Mouse (Mus musculus): Measurements from ENCODE around the gene Rai14. TPM values are rescaled to one million over a fixed set of nuclear protein-coding genes. Genes with fewer than 3 reads are reported as not detected.

Rai14 gene
- polyA plus RNA-seq, 1 experiment from 2014 or later: 73.1 TPM

- Histone ChIP-seq H3K27ac (ENCODE audit: low read depth) (0 out of 2 replicates have a peak overlapping the region, but pooled peaks have one; percentile 16), H3K27me3 (ENCODE audit: insufficient read depth, low read length) (no peaks in the 10 kb centered on the region), H3K4me1 (ENCODE audit: insufficient read depth) (peaks cover 12% of the 10 kb centered on the region; the same call in 1 of the 2 replicates), H3K9ac (no peak overlapping the region), H3K4me2 (no peak overlapping the region), H3K9me3 (ENCODE audit: low read depth, low read length) (no peaks in the 10 kb centered on the region), H3K36me3 (ENCODE audit: insufficient read depth) (0 out of 2 replicates have a peak, but pooled peaks cover 7% of the 10 kb centered on the region), H3K4me3 (ENCODE audit: low read depth, low read length) (no peak overlapping the region)
- 42% methylated on average over 10 of the region's 10 CpGs for WGBS
- TF ChIP-seq CTCF (IDR thresholded peaks at IDR 0.05; ENCODE audit: low read depth): no peak
- DNase-seq (peak; percentile 27), ATAC-seq (ENCODE audit: insufficient read depth) (peak; percentile 54; the same call in 1 of the 2 replicates)
Measured at GRCm38 (mm10) chr15:10668120-10668900, 46.1 kb downstream of the Rai14 start.

GRCm38 (mm10) chr15:10665816-10666215 lies 48.6 kb downstream of the Rai14 start:
- Histone ChIP-seq H3K9ac (no peak overlapping the region), H3K4me1 (ENCODE audit: insufficient read depth) (peaks cover 13% of the 10 kb centered on the region; the same call in 1 of the 2 replicates), H3K4me2 (no peak overlapping the region), H3K4me3 (ENCODE audit: low read depth, low read length) (no peak overlapping the region), H3K9me3 (ENCODE audit: low read depth, low read length) (no peaks in the 10 kb centered on the region), H3K36me3 (ENCODE audit: insufficient read depth) (no peaks in the 10 kb centered on the region), H3K27ac (ENCODE audit: low read depth) (no peak overlapping the region), H3K27me3 (ENCODE audit: insufficient read depth, low read length) (no peaks in the 10 kb centered on the region)
- ATAC-seq (ENCODE audit: insufficient read depth): no peak
- WGBS: 56% methylated on average over 8 of the region's 8 CpGs
- TF ChIP-seq CTCF (IDR thresholded peaks at IDR 0.05; ENCODE audit: low read depth): no peak
- no peak for DNase-seq

- 52% methylated on average over 5 of the region's 5 CpGs for WGBS
- no peak for DNase-seq
- Histone ChIP-seq H3K36me3 (ENCODE audit: insufficient read depth) (no peaks in the 10 kb centered on the region), H3K4me2 (no peak overlapping the region), H3K27me3 (ENCODE audit: insufficient read depth, low read length) (no peaks in the 10 kb centered on the region), H3K9ac (no peak overlapping the region), H3K27ac (ENCODE audit: low read depth) (no peak overlapping the region), H3K4me1 (ENCODE audit: insufficient read depth) (peaks cover 13% of the 10 kb centered on the region; the same call in 1 of the 2 replicates), H3K4me3 (ENCODE audit: low read depth, low read length) (no peak overlapping the region), H3K9me3 (ENCODE audit: low read depth, low read length) (no peaks in the 10 kb centered on the region)
- no peak for ATAC-seq (ENCODE audit: insufficient read depth)
- no peak for TF ChIP-seq CTCF (IDR thresholded peaks at IDR 0.05; ENCODE audit: low read depth)
Measured at GRCm38 (mm10) chr15:10664529-10664898, 49.9 kb downstream of the Rai14 start.

GRCm38 (mm10) chr15:10663793-10664528 lies 50.5 kb downstream of the Rai14 start:
- WGBS: 50% methylated on average over 5 of the region's 5 CpGs
- DNase-seq (peak; percentile 45), ATAC-seq (ENCODE audit: insufficient read depth) (no peak)
- Histone ChIP-seq H3K9me3 (ENCODE audit: low read depth, low read length) (no peaks in the 10 kb centered on the region), H3K36me3 (ENCODE audit: insufficient read depth) (no peaks in the 10 kb centered on the region), H3K27me3 (ENCODE audit: insufficient read depth, low read length) (no peaks in the 10 kb centered on the region), H3K4me1 (ENCODE audit: insufficient read depth) (peaks cover 13% of the 10 kb centered on the region; the same call in 1 of the 2 replicates), H3K9ac (no peak overlapping the region), H3K4me3 (ENCODE audit: low read depth, low read length) (no peak overlapping the region), H3K27ac (ENCODE audit: low read depth) (peak overlapping the region; percentile 33; the same call in 1 of the 2 replicates), H3K4me2 (no peak overlapping the region)
- TF ChIP-seq CTCF (IDR thresholded peaks at IDR 0.05; ENCODE audit: low read depth): no peak

- DNase-seq: no peak
- Histone ChIP-seq H3K27ac (ENCODE audit: low read depth) (no peak overlapping the region), H3K9ac (no peak overlapping the region), H3K9me3 (ENCODE audit: low read depth, low read length) (no peaks in the 10 kb centered on the region), H3K4me2 (no peak overlapping the region), H3K4me1 (ENCODE audit: insufficient read depth) (0 out of 2 replicates have a peak, but pooled peaks cover 5% of the 10 kb centered on the region), H3K27me3 (ENCODE audit: insufficient read depth, low read length) (no peaks in the 10 kb centered on the region), H3K36me3 (ENCODE audit: insufficient read depth) (no peaks in the 10 kb centered on the region), H3K4me3 (ENCODE audit: low read depth, low read length) (no peak overlapping the region)
- no peak for ATAC-seq (ENCODE audit: insufficient read depth)
- WGBS: 34% methylated on average over 3 of the region's 3 CpGs
- TF ChIP-seq CTCF (IDR thresholded peaks at IDR 0.05; ENCODE audit: low read depth): no peak
Measured at GRCm38 (mm10) chr15:10661961-10662606, 52.3 kb downstream of the Rai14 start.

- ATAC-seq (ENCODE audit: insufficient read depth): no peak
- Histone ChIP-seq H3K4me2 (no peak overlapping the region), H3K9me3 (ENCODE audit: low read depth, low read length) (no peaks in the 10 kb centered on the region), H3K36me3 (ENCODE audit: insufficient read depth) (0 out of 2 replicates have a peak, but pooled peaks cover 6% of the 10 kb centered on the region), H3K27ac (ENCODE audit: low read depth) (no peak overlapping the region), H3K4me1 (ENCODE audit: insufficient read depth) (0 out of 2 replicates have a peak, but pooled peaks cover 5% of the 10 kb centered on the region), H3K4me3 (ENCODE audit: low read depth, low read length) (no peak overlapping the region), H3K27me3 (ENCODE audit: insufficient read depth, low read length) (no peaks in the 10 kb centered on the region), H3K9ac (no peak overlapping the region)
- no peak for DNase-seq
- 80% methylated on average over 2 of the region's 2 CpGs for WGBS
- TF ChIP-seq CTCF (IDR thresholded peaks at IDR 0.05; ENCODE audit: low read depth): no peak
Measured at GRCm38 (mm10) chr15:10658803-10659202, 55.6 kb downstream of the Rai14 start.

Data from lung, embryonic 14.5 days (tissue).